Mouse (Mus musculus) heart, embryonic 11.5 days (tissue): ENCODE data around the gene Smagp. TPM values are rescaled to one million over a fixed set of nuclear protein-coding genes. Genes with fewer than 3 reads are reported as not detected.

Source experiments
- ATAC-seq: fragments of 200-750 bp; cut with Nextera tagmentation; replicated peaks from 2 replicates; pipeline ENCODE4 v1.8.0; 2017; ENCODE audit warnings: moderate library complexity; ENCODE audit not compliant: insufficient number of reproducible peaks, low FRiP score, low TSS enrichment
- H3K27ac ChIP-seq: fragments of 300-500 bp; sonication (generic); 2 replicates; pipeline ENCODE4 v1.5.1; 2014; ENCODE audit warnings: mild to moderate bottlenecking, low read depth, low read length
- H3K27me3 ChIP-seq: fragments of 300-500 bp; sonication (generic); 2 replicates; pipeline ENCODE4 v1.6.1; 2014; ENCODE audit warnings: mild to moderate bottlenecking, low read length, mixed read lengths; ENCODE audit not compliant: control insufficient read depth, insufficient read depth
- H3K36me3 ChIP-seq: fragments of 300-500 bp; sonication (generic); 2 replicates; pipeline ENCODE4 v1.6.1; 2014; ENCODE audit warnings: mild to moderate bottlenecking, low read length, moderate library complexity, mixed read lengths; ENCODE audit not compliant: control insufficient read depth, insufficient read depth
- H3K4me1 ChIP-seq: fragments of 300-500 bp; sonication (generic); 2 replicates; pipeline ENCODE4 v1.6.1; 2014; ENCODE audit warnings: low read length; ENCODE audit not compliant: control insufficient read depth, insufficient read depth
- H3K4me2 ChIP-seq: fragments of 300-500 bp; sonication (generic); 2 replicates; pipeline ENCODE4 v1.6.1; 2014; ENCODE audit warnings: mild to moderate bottlenecking, moderate library complexity
- H3K4me3 ChIP-seq: fragments of 300-500 bp; sonication (generic); 2 replicates; pipeline ENCODE4 v1.5.1; 2014; ENCODE audit warnings: low read depth, low read length
- H3K9ac ChIP-seq: fragments of 300-500 bp; sonication (generic); 2 replicates; pipeline ENCODE4 v1.6.1; 2014; ENCODE audit warnings: mild to moderate bottlenecking, low read depth, low read length, moderate library complexity
- H3K9me3 ChIP-seq: fragments of 300-500 bp; sonication (generic); replicated peaks from 2 replicates; pipeline ENCODE4 v1.6.1; 2016; ENCODE audit warnings: low read length; ENCODE audit not compliant: control insufficient read depth
- WGBS: fragments of 180-500 bp; shearing (Covaris S2); extraction: QIAGEN DNeasy Blood & Tissue Kit; methylation state at CpG from one replicate; pipeline ENCODE4 v1.1.7; 2014; ENCODE audit not compliant: insufficient replicate concordance; 5-methylcytosine and 5-hydroxymethylcytosine counted together
- polyA plus RNA-seq: library from polyadenylated mRNA; unstranded; fragments of >200 nt; fragmentation: Nextera tagmentation; extraction: Ambion mirVana; gene quantifications from 2 replicates; pipeline ENCODE4 v1.2.1, GENCODE M21; 2014

The Smagp gene
- polyA plus RNA-seq, 1 experiment from 2014 or later, result 12.2 TPM

DNA sequence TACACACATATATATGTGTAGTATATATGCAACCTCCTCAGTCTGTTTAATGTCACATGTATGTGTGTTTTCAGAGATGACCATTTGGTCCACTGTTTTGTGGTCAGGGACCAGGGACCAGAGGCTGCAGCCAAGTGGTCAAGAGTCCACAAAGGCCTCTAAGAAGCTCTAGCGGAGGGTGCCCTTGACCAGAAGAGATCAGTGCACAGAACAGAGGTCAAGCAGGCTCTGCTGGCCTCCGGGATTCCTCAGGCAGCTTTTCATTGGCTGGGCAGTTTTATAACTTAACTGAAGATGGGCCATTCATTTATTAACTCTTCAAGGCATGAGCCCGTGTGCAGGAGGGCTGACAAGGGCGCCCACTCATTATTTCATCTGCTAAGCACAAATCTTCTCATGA lies 49.6 kb downstream of the Smagp start:
- WGBS, result 74% methylated on average over 4 of the region's 4 CpGs
- Histone ChIP-seq H3K27me3 (no peaks in the 10 kb centered on the region; the same call in 1 of the 2 replicates), H3K9me3 (no peaks in the 10 kb centered on the region), H3K36me3 (peaks cover 2% of the 10 kb centered on the region; the same call in 1 of the 2 replicates), H3K4me1 (no peaks in the 10 kb centered on the region), H3K4me2 (no peak overlapping the region), H3K4me3 (no peak overlapping the region), H3K9ac (no peak overlapping the region), H3K27ac (no peak overlapping the region)
- no peak for ATAC-seq

GRCm38 (mm10) chr15:100585931-100586330 lies 50.8 kb downstream of the Smagp start:
- ATAC-seq, result no peak

DNA sequence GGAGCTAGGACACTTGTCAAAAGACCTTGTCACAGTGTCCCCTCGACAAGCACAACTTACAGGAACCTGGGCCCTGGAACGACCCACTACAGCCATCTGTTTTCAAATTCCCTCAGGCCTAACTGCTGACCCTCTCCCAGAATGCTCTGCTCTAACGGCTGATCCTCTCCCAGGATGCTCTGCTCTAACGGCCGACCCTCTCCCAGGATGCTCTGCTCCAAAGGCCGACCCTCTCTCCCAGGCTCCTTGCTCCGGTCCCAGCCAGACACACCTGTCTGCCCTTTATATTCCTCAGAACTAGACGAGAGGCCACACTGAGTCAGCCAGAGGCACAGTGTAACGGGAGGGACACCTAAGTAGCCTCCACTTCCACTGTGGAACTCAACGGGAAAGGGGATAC lies 56.6 kb downstream of the Smagp start:
- 82% methylated on average over 10 of the region's 10 CpGs for WGBS

More at GRCm38 (mm10) chr15:100585931-100586330, 50.8 kb downstream of the Smagp start:
- no peak overlapping the region for H3K4me3 ChIP-seq
- H3K9me3 ChIP-seq, result no peaks in the 10 kb centered on the region
- no peaks in the 10 kb centered on the region; the same call in 1 of the 2 replicates for H3K27me3 ChIP-seq
- no peak overlapping the region for H3K9ac ChIP-seq
- no peak overlapping the region for H3K4me2 ChIP-seq
- no peaks in the 10 kb centered on the region for H3K4me1 ChIP-seq
- WGBS, result 87% methylated on average over 16 of the region's 16 CpGs
- no peak overlapping the region for H3K27ac ChIP-seq
- H3K36me3 ChIP-seq, result peaks cover 2% of the 10 kb centered on the region; the same call in 1 of the 2 replicates

DNA sequence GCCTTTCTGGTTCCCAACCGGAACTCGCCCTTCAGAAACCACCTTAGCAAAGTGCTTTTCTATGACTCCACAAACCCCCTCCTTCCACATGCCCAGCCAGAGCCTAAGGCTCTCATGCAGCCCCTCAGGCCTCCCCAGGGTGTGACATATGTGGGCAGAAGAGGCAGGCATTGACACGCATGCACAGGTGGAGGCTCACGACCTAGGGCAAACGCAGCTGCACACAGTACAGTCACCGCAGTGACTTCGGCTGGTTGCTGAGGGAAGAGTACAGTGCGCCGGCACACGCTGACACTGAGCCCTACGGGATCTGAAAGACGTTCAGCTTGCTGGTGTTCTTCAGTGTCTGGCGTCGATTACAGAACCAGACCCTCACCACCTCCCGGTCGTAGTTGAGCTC lies 58.8 kb downstream of the Smagp start:
- Histone ChIP-seq H3K27me3 (no peaks in the 10 kb centered on the region), H3K27ac (no peak overlapping the region), H3K4me1 (peaks cover 8% of the 10 kb centered on the region; the same call in 1 of the 2 replicates), H3K4me2 (no peak overlapping the region), H3K9ac (no peak overlapping the region), H3K9me3 (no peaks in the 10 kb centered on the region), H3K36me3 (no peaks in the 10 kb centered on the region), H3K4me3 (no peak overlapping the region)
- 79% methylated on average over 16 of the region's 16 CpGs for WGBS
- ATAC-seq, result no peak

More for the DNA sequence above, 56.6 kb downstream of the Smagp start:
- ATAC-seq, result no peak
- no peak overlapping the region for H3K4me2 ChIP-seq
- H3K4me3 ChIP-seq, result no peak overlapping the region
- no peaks in the 10 kb centered on the region for H3K9me3 ChIP-seq
- no peaks in the 10 kb centered on the region for H3K4me1 ChIP-seq
- no peak overlapping the region for H3K9ac ChIP-seq
- no peaks in the 10 kb centered on the region; the same call in 1 of the 2 replicates for H3K27me3 ChIP-seq
- H3K27ac ChIP-seq, result no peak overlapping the region
- no peaks in the 10 kb centered on the region for H3K36me3 ChIP-seq

DNA sequence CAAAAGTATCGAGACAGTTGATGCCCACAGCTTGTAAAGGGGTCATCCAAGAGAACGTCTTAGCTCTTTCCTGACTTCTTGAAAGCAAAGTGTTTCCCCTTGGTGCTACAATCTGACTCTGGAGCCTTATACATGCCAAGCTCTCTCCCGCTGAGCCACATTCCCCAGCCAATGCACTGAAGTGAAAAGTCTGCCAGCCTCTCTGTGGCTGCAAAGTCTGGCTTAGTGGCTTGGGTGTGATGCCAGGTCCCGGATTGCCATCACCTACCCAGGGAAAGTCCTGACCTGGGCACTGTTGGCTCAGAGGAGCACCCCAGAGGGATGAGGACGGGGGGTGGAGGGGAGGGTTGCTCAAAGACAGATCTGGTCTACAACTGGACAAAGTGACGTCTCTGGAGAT lies 59.9 kb downstream of the Smagp start:
- 78% methylated on average over 6 of the region's 6 CpGs for whole genome bisulfite sequencing
- H3K27ac ChIP-seq, result no peak overlapping the region
- no peak overlapping the region for H3K4me3 ChIP-seq
- no peaks in the 10 kb centered on the region for H3K27me3 ChIP-seq
- H3K4me1 ChIP-seq, result peaks cover 8% of the 10 kb centered on the region; the same call in 1 of the 2 replicates
- H3K9me3 ChIP-seq, result no peaks in the 10 kb centered on the region
- H3K36me3 ChIP-seq, result no peaks in the 10 kb centered on the region
- H3K4me2 ChIP-seq, result no peak overlapping the region
- ATAC-seq, result no peak
- H3K9ac ChIP-seq, result no peak overlapping the region

DNA sequence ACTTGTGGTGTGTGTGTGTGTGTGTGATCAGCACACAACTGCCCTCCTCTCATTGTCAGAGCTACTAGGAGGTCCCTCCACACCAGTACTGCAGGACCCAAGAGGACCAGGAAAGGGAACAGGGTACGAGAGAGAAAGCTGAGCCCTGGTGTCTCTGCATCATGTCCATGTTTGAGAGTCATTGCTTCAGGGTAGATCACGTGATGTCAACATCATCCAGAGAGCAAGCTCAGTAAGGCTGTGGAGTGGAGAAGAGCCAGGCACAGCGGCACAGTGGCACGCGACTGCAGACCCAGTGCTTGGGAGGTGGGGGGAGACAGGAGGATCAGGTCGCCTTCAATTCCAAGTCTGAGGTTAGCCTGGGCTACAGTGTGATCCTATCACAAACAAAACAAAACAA lies 60.3 kb downstream of the Smagp start:
- no peaks in the 10 kb centered on the region for H3K9me3 ChIP-seq
- H3K4me1 ChIP-seq, result peaks cover 8% of the 10 kb centered on the region; the same call in 1 of the 2 replicates
- H3K9ac ChIP-seq, result no peak overlapping the region
- H3K4me2 ChIP-seq, result no peak overlapping the region
- no peak overlapping the region for H3K4me3 ChIP-seq
- 82% methylated on average over 6 of the region's 6 CpGs for WGBS
- H3K27me3 ChIP-seq, result no peaks in the 10 kb centered on the region
- no peaks in the 10 kb centered on the region for H3K36me3 ChIP-seq
- ATAC-seq, result no peak
- H3K27ac ChIP-seq, result no peak overlapping the region

DNA sequence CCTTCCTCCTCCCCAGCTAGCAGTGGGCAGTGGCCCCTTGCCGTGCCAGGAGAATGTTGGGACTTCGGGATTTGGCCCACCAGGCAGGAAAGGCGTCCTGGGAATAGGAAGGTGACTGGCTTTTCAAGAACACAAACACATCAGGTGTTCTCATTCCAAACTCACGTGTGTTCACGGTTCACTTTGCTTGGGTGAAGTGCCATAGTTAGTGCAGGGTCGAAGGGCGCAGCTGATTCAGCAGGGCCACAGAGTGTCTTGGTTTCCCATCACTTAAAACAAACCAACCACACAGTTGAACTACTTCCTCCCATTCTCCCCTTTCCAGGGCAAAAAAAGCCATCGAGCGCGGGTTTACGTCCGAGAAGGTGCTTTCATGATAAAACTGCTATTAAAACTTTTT lies 61.4 kb downstream of the Smagp start:
- Histone ChIP-seq H3K9me3 (no peaks in the 10 kb centered on the region), H3K4me2 (no peak overlapping the region), H3K4me3 (no peak overlapping the region), H3K27me3 (no peaks in the 10 kb centered on the region), H3K36me3 (no peaks in the 10 kb centered on the region), H3K4me1 (peaks cover 8% of the 10 kb centered on the region; the same call in 1 of the 2 replicates), H3K9ac (no peak overlapping the region), H3K27ac (no peak overlapping the region)
- ATAC-seq, result no peak
- 77% methylated on average over 12 of the region's 12 CpGs for WGBS

DNA sequence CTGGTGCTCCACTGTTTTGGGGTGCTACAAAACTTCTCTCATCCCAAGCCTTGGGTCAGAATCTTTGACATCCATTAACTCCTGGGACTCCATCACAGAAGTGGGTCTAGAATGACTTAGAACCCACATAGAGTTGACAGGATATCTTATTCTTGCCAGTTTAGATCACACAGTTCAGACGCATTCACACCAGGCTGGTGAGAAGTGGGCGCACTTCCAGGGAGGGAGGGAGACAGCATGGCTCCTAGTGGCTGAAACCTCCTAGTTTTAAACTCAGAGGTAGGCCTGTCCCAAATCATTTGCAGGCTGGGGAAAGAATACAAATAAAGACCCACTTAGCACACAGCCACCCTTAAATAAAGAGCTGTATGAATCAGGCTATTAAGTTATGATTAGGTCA lies 62.4 kb downstream of the Smagp start:
- H3K36me3 ChIP-seq, result no peaks in the 10 kb centered on the region
- no peak for ATAC-seq
- no peaks in the 10 kb centered on the region for H3K27me3 ChIP-seq
- WGBS, result 58% methylated on average over 2 of the region's 2 CpGs
- no peak overlapping the region for H3K9ac ChIP-seq
- H3K27ac ChIP-seq, result no peak overlapping the region
- H3K9me3 ChIP-seq, result no peaks in the 10 kb centered on the region
- H3K4me3 ChIP-seq, result no peak overlapping the region
- H3K4me1 ChIP-seq, result peaks cover 8% of the 10 kb centered on the region; the same call in 1 of the 2 replicates
- no peak overlapping the region for H3K4me2 ChIP-seq

- ATAC-seq, result no peak
- Histone ChIP-seq H3K27me3 (no peaks in the 10 kb centered on the region), H3K9me3 (no peaks in the 10 kb centered on the region), H3K4me1 (peaks cover 8% of the 10 kb centered on the region; the same call in 1 of the 2 replicates), H3K4me2 (no peak overlapping the region), H3K27ac (no peak overlapping the region; the same call in 1 of the 2 replicates), H3K36me3 (no peaks in the 10 kb centered on the region), H3K4me3 (no peak overlapping the region), H3K9ac (0 out of 2 replicates have a peak overlapping the region, but pooled peaks have one; percentile 34)
- WGBS, result 49% methylated on average over 6 of the region's 6 CpGs
Observed at GRCm38 (mm10) chr15:100573946-100574345, 62.8 kb downstream of the Smagp start.
